Mouse (Mus musculus): ENCODE measurements around the gene Btf3l4. TPM values are rescaled to one million over a fixed set of nuclear protein-coding genes. Genes with fewer than 3 reads are reported as not detected.

Btf3l4 gene
- 284 and 311 TPM in 2 replicates for polyA plus RNA-seq (2014; fragmentation: Nextera tagmentation; extraction: Ambion mirVana)

DNA sequence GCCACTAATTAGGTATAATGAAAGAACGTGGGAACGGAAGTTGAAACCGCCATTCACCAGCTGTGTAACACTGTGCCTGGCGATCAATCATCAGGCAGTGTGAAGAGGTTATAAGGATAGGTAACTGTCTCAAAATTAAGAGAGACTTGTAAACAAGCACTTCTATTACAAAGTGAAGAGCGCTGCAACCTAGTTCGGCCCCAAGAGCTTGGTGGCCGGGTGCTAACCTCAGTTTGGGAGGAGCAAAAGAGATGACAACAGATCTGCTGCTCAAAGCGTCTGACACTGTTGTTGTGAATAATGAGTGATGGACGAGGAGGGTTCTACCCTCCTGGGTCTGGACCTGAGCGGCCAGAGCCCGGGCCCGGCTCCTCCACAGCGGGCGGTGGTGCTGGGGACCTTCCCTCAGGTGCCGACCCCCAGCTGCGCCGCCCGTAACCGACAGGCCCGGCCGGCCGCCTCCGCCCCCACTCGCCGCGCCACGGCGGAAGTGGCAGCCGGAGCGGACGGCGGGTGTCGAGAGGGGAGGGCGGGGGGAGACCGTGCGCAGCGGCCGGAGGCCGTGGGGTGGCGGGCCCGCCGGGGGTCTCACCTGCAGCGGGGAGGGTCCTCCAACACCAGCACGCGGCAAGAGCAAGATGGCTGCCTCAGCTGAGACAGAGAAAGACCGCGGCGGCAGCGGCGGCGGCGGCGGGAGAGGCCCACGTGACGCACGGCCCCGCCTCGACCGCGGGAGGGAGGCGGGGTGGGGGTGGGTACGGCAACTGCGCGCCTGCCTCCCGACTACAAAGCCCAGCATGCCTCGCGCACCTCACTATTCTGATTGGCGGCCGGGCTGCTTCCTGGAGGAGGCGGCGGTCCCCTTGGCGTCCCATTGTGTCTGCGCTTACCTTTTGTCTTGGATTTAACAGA, at the start of gene Btf3l4:
Gene Btf3l4, minus strand, starts transcription at position 699 of the 912 bp plus-strand sequence.
- H3K9me3 ChIP-seq (ENCODE audit: control insufficient read depth, low read length): no peaks in the 10 kb centered on the region
- no peaks in the 10 kb centered on the region for H3K27me3 ChIP-seq (ENCODE audit: control insufficient read depth, insufficient read depth, low read length)
- peaks cover 23% of the 10 kb centered on the region for H3K4me1 ChIP-seq (ENCODE audit: control insufficient read depth, insufficient read depth, low read length)
- H3K9ac ChIP-seq (ENCODE audit: low read length): peak within 1 kb of the TSS; percentile 97
- peak within 1 kb of the TSS; percentile 83 for H3K4me2 ChIP-seq
- peak within 1 kb of the TSS; percentile 78 for H3K4me3 ChIP-seq (ENCODE audit: low read depth, low read length)
- peak within 1 kb of the TSS; percentile 99 for H3K27ac ChIP-seq (ENCODE audit: low read depth, low read length)
- DNase-seq (ENCODE audit: low spot score, missing footprints) (peak; percentile 99), ATAC-seq (ENCODE audit: low FRiP score) (peak; percentile 95)
- WGBS: under 1% methylated on average over 63 of the region's 73 CpGs
- peaks cover 6% of the 10 kb centered on the region; the same call in 1 of the 2 replicates for H3K36me3 ChIP-seq (ENCODE audit: control insufficient read depth, insufficient read depth, low read length)

GRCm38 (mm10) chr4:108878963-108879822, 45.8 kb upstream of the Btf3l4 start, which contains the start of gene Rab3b:
Gene Rab3b, plus strand, starts transcription at chr4:108879063.
- Histone ChIP-seq H3K27me3 (ENCODE audit: control insufficient read depth, insufficient read depth, low read length) (peaks cover 3% of the 10 kb centered on the region; the same call in 1 of the 2 replicates), H3K36me3 (ENCODE audit: control insufficient read depth, insufficient read depth, low read length) (no peaks in the 10 kb centered on the region), H3K4me3 (ENCODE audit: low read depth, low read length) (peak within 1 kb of the TSS; percentile 60), H3K9me3 (ENCODE audit: control insufficient read depth, low read length) (no peaks in the 10 kb centered on the region), H3K4me1 (ENCODE audit: control insufficient read depth, insufficient read depth, low read length) (no peaks in the 10 kb centered on the region; the same call in 1 of the 2 replicates), H3K4me2 (peak within 1 kb of the TSS; percentile 87), H3K9ac (ENCODE audit: low read length) (peak within 1 kb of the TSS; percentile 72), H3K27ac (ENCODE audit: low read depth, low read length) (no peak within 1 kb of the TSS)
- DNase-seq (ENCODE audit: low spot score, missing footprints) (peak; percentile 97), ATAC-seq (ENCODE audit: low FRiP score) (peak; percentile 94)
- 1% methylated on average over 46 of the region's 46 CpGs for WGBS

DNA sequence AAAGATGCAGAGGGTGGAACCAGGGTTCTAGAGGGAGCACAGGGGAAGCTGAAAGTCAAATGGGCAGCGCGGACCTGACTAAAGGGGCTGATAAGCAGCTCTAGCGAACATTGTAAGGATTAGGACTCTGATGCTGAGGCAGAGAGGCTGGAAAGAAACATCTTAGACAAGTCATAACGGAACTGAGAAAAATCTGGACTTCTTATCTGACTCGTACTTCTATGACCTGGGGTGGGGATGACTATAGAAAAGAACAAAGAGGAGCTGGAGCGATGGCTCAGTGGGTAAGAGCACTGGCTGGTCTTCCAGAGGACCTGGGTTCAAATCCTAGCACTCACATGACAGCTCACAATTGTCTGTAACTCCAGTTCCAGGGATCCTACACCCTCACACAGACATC, 44.5 kb upstream of the Btf3l4 start:
- ATAC-seq (ENCODE audit: low FRiP score) (no peak), DNase-seq (ENCODE audit: low spot score, missing footprints) (no peak)
- H3K9ac ChIP-seq (ENCODE audit: low read length): no peak overlapping the region
- 81% methylated on average over 6 of the region's 6 CpGs for WGBS
- no peaks in the 10 kb centered on the region for H3K36me3 ChIP-seq (ENCODE audit: control insufficient read depth, insufficient read depth, low read length)
- peaks cover 3% of the 10 kb centered on the region; the same call in 1 of the 2 replicates for H3K27me3 ChIP-seq (ENCODE audit: control insufficient read depth, insufficient read depth, low read length)
- no peak overlapping the region for H3K27ac ChIP-seq (ENCODE audit: low read depth, low read length)
- no peaks in the 10 kb centered on the region; the same call in 1 of the 2 replicates for H3K4me1 ChIP-seq (ENCODE audit: control insufficient read depth, insufficient read depth, low read length)
- no peak overlapping the region for H3K4me2 ChIP-seq
- H3K9me3 ChIP-seq (ENCODE audit: control insufficient read depth, low read length): no peaks in the 10 kb centered on the region
- no peak overlapping the region for H3K4me3 ChIP-seq (ENCODE audit: low read depth, low read length)

DNA sequence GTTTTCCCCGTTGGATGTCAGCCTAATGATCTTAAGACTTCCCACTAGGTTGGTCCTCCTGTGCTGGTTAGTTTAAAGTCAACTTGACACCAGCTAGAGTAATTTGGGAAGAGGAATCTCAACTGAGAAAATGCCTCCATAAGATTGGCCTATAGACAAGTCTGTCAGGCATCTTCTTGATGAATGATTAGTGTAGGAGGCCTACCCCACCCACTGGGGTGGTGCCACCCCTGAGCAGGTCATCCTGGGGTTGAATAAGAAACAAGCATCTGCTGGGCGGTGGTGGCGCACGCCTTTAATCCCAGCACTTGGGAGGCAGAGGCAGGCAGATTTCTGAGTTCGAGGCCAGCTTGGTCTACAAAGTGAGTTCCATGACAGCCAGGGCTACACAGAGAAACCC, 40.3 kb upstream of the Btf3l4 start:
- H3K4me1 ChIP-seq (ENCODE audit: control insufficient read depth, insufficient read depth, low read length): no peaks in the 10 kb centered on the region; the same call in 1 of the 2 replicates
- DNase-seq (ENCODE audit: low spot score, missing footprints) (no peak), ATAC-seq (ENCODE audit: low FRiP score) (no peak)
- no peak overlapping the region for H3K4me3 ChIP-seq (ENCODE audit: low read depth, low read length)
- no peaks in the 10 kb centered on the region for H3K36me3 ChIP-seq (ENCODE audit: control insufficient read depth, insufficient read depth, low read length)
- H3K27ac ChIP-seq (ENCODE audit: low read depth, low read length): no peak overlapping the region
- H3K9ac ChIP-seq (ENCODE audit: low read length): no peak overlapping the region
- H3K4me2 ChIP-seq: no peak overlapping the region
- 86% methylated on average over 5 of the region's 5 CpGs for WGBS
- no peaks in the 10 kb centered on the region for H3K9me3 ChIP-seq (ENCODE audit: control insufficient read depth, low read length)
- no peaks in the 10 kb centered on the region; the same call in 1 of the 2 replicates for H3K27me3 ChIP-seq (ENCODE audit: control insufficient read depth, insufficient read depth, low read length)

DNA sequence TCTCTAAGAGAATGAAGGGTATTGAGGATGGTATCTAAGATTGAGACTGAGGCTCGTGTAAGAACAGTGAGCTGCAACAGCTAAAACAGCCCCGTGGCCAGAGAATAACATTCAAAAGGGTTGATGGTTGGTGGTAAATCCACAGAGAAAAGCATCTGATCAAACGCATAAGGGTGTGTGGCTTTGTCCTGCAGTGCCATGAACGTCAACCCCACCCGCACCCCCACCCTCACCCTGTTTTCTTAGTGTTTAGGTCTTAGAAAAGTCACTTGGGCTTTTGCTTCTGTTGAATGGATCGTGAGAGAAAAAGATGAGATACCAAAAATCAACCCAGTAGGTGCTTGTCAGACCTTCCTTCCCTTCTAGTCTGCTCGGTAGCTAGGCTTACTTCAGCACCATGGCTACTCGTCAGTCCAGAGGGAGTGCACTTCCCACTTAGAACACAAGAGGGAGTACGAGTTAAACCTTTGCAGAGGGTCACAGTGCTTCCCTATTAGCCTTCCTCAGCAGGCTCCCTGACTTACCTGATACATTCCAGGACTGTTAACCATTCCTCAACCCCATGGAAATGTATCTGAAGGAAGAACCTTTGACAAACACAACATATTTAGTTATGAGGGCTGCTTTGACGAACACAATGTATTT, 36.4 kb upstream of the Btf3l4 start:
- Histone ChIP-seq H3K9ac (ENCODE audit: low read length) (no peak overlapping the region), H3K27ac (ENCODE audit: low read depth, low read length) (no peak overlapping the region), H3K4me2 (no peak overlapping the region), H3K4me3 (ENCODE audit: low read depth, low read length) (no peak overlapping the region), H3K9me3 (ENCODE audit: control insufficient read depth, low read length) (no peaks in the 10 kb centered on the region), H3K27me3 (ENCODE audit: control insufficient read depth, insufficient read depth, low read length) (no peaks in the 10 kb centered on the region), H3K4me1 (ENCODE audit: control insufficient read depth, insufficient read depth, low read length) (no peaks in the 10 kb centered on the region), H3K36me3 (ENCODE audit: control insufficient read depth, insufficient read depth, low read length) (no peaks in the 10 kb centered on the region)
- ATAC-seq (ENCODE audit: low FRiP score) (peak; percentile 81; the same call in 1 of the 2 replicates), DNase-seq (ENCODE audit: low spot score, missing footprints) (peak; percentile 98)
- 39% methylated on average over 10 of the region's 10 CpGs for WGBS

DNA sequence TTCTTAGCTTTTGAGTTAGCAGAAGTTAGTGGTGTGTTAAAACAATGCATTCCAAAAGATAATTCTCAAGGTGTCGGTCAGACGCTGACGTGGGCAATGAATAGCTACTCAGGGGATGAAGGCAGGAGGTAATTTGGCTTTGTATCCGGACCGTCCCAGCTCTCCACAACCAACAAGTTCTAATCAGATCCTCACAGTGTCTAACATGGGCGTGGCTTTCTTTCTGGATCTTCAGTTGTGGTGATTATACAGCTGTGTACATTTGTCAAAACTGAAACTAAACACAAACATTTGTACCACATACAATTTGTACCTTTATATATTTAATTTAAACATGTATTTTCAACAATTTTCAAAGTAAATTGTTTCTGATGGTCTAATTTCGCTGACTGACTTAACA, 33.4 kb upstream of the Btf3l4 start:
- Histone ChIP-seq H3K4me3 (ENCODE audit: low read depth, low read length) (no peak overlapping the region), H3K4me2 (no peak overlapping the region), H3K9me3 (ENCODE audit: control insufficient read depth, low read length) (no peaks in the 10 kb centered on the region), H3K27ac (ENCODE audit: low read depth, low read length) (no peak overlapping the region), H3K9ac (ENCODE audit: low read length) (no peak overlapping the region), H3K36me3 (ENCODE audit: control insufficient read depth, insufficient read depth, low read length) (peaks cover 2% of the 10 kb centered on the region; the same call in 1 of the 2 replicates), H3K4me1 (ENCODE audit: control insufficient read depth, insufficient read depth, low read length) (no peaks in the 10 kb centered on the region), H3K27me3 (ENCODE audit: control insufficient read depth, insufficient read depth, low read length) (no peaks in the 10 kb centered on the region)
- WGBS: 85% methylated on average over 7 of the region's 7 CpGs
- DNase-seq (ENCODE audit: low spot score, missing footprints): no peak
- no peak for ATAC-seq (ENCODE audit: low FRiP score)

DNA sequence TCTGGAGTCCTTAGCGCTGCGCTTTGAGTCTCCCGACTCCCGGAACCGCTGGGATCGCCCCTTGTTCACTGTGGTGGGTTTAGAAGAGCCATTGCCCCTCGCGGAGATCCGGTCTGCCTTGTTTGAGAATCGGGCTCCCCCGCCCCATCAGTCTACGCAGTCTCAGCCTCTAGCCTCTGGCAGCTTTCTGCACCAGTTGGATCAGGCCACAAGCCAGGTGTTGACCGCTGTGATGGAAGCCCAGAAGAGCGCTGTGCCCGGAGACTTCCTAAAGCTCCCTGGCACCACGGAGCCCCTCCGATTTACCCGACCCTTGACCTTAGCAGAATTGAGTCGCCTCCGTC, 15.1 kb upstream of the Btf3l4 start, which contains the start of gene A730015C16Rik:
Gene A730015C16Rik, minus strand, starts transcription at position 115 of the 344 bp plus-strand sequence.
- Histone ChIP-seq H3K4me3 (ENCODE audit: low read depth, low read length) (peak within 1 kb of the TSS; percentile 93), H3K9ac (ENCODE audit: low read length) (peak within 1 kb of the TSS; percentile 83), H3K36me3 (ENCODE audit: control insufficient read depth, insufficient read depth, low read length) (no peaks in the 10 kb centered on the region), H3K4me2 (peak within 1 kb of the TSS; percentile 98), H3K27me3 (ENCODE audit: control insufficient read depth, insufficient read depth, low read length) (no peaks in the 10 kb centered on the region), H3K27ac (ENCODE audit: low read depth, low read length) (peak within 1 kb of the TSS; percentile 63), H3K4me1 (ENCODE audit: control insufficient read depth, insufficient read depth, low read length) (peaks cover 14% of the 10 kb centered on the region), H3K9me3 (ENCODE audit: control insufficient read depth, low read length) (no peaks in the 10 kb centered on the region)
- ATAC-seq (ENCODE audit: low FRiP score): peak; percentile 53
- peak; percentile 86 for DNase-seq (ENCODE audit: low spot score, missing footprints)
- WGBS: 13% methylated on average over 20 of the region's 20 CpGs

- H3K27ac ChIP-seq (ENCODE audit: low read depth, low read length): peak within 1 kb of the TSS; percentile 63
- WGBS: under 1% methylated on average over 77 of the region's 77 CpGs
- peak; percentile 89 for ATAC-seq (ENCODE audit: low FRiP score)
- H3K36me3 ChIP-seq (ENCODE audit: control insufficient read depth, insufficient read depth, low read length): no peaks in the 10 kb centered on the region
- H3K27me3 ChIP-seq (ENCODE audit: control insufficient read depth, insufficient read depth, low read length): no peaks in the 10 kb centered on the region
- peaks cover 14% of the 10 kb centered on the region for H3K4me1 ChIP-seq (ENCODE audit: control insufficient read depth, insufficient read depth, low read length)
- peak within 1 kb of the TSS; percentile 93 for H3K4me3 ChIP-seq (ENCODE audit: low read depth, low read length)
- peak within 1 kb of the TSS; percentile 98 for H3K4me2 ChIP-seq
- H3K9me3 ChIP-seq (ENCODE audit: control insufficient read depth, low read length): no peaks in the 10 kb centered on the region
- peak; percentile 97 for DNase-seq (ENCODE audit: low spot score, missing footprints)
- peak within 1 kb of the TSS; percentile 83 for H3K9ac ChIP-seq (ENCODE audit: low read length)
These were observed 14.5 kb upstream of the Btf3l4 start, which contains the start of gene Kti12 for GRCm38 (mm10) chr4:108847715-108848504. Gene Kti12, plus strand, starts transcription at chr4:108847785.

Measured in midbrain, embryonic 11.5 days (tissue).